In the genomic region with DNA sequence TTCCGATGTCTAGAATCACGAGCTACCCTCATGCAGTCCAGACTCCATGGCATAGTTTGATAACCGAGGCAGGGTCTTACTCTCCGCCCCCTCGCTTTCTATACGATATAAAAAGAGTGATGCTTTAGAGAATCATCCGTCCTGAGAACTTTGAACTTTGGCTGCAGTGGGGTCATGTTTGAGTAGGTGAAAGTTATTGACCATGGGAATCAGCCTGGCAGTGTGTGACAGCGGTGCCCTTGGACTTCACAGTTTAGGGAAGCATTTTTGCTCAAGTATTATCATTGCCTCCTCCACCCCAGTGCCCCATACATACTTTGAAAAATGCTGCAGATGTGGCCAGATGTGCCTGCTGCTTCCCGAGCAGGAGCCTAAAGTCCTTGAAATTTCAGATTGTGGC, we compare ENCODE assay signal across 20 mouse cellular contexts.
"Had no signal": no experiment of that assay in that cellular context is flagged by ENCODE, and none has a peak within 500 bp of the region (broad histone marks: within the 10 kb centered on the region; RNA-seq: fewer than 3 reads in every experiment).

No protein-coding gene starts in this region.

- H3K4me3 ChIP-seq: layer of hippocampus, adult 2 months; limb, embryonic 10.5 days; limb, embryonic 13.5 days; liver, embryonic 13.5 days; midbrain, embryonic 12.5 days; myocyte; neural tube, embryonic 13.5 days; stomach, embryonic 15.5 days had no signal

- H3K27ac ChIP-seq: kidney, postnatal 0 days; layer of hippocampus, adult 2 months; limb, embryonic 10.5 days; limb, embryonic 13.5 days; liver, embryonic 13.5 days; midbrain, embryonic 12.5 days; neural tube, embryonic 13.5 days; stomach, embryonic 15.5 days had no signal

- H3K9ac ChIP-seq: limb, embryonic 13.5 days; liver, embryonic 13.5 days; midbrain, embryonic 12.5 days; neural tube, embryonic 13.5 days; stomach, embryonic 15.5 days had no signal

- DNase-seq: kidney, adult 2 months; layer of hippocampus, adult 9-11 months; liver, embryonic 13.5 days; lung, adult 2 months; lung, postnatal 14 days; lung, postnatal 4 days; retina, postnatal 1 day; right cerebral cortex, postnatal 25 days; spleen, adult 18-20 months; thymus, postnatal 25 days had no signal

- H3K9me3 ChIP-seq: limb, embryonic 10.5 days; limb, embryonic 13.5 days; liver, embryonic 13.5 days; midbrain, embryonic 12.5 days; neural tube, embryonic 13.5 days; stomach, embryonic 15.5 days had no signal

- H3K27me3 ChIP-seq: stomach, embryonic 15.5 days had no signal

- H3K36me3 ChIP-seq: limb, embryonic 10.5 days; limb, embryonic 13.5 days; liver, embryonic 13.5 days; midbrain, embryonic 12.5 days; neural tube, embryonic 13.5 days; stomach, embryonic 15.5 days had no signal

- H3K4me1 ChIP-seq: limb, embryonic 10.5 days; limb, embryonic 13.5 days; liver, embryonic 13.5 days; midbrain, embryonic 12.5 days; neural tube, embryonic 13.5 days; stomach, embryonic 15.5 days had no signal

- ATAC-seq: intestine, postnatal 0 days; midbrain, embryonic 16.5 days had no signal

- H3K4me2 ChIP-seq: limb, embryonic 13.5 days; liver, embryonic 13.5 days; midbrain, embryonic 12.5 days; neural tube, embryonic 13.5 days; stomach, embryonic 15.5 days had no signal
